Mouse (Mus musculus): ENCODE results near the gene Lsm14b.
A peak's percentile ranks its signal among the peaks of the same experiment; 100 is the strongest.

Gene Lsm14b

DNA sequence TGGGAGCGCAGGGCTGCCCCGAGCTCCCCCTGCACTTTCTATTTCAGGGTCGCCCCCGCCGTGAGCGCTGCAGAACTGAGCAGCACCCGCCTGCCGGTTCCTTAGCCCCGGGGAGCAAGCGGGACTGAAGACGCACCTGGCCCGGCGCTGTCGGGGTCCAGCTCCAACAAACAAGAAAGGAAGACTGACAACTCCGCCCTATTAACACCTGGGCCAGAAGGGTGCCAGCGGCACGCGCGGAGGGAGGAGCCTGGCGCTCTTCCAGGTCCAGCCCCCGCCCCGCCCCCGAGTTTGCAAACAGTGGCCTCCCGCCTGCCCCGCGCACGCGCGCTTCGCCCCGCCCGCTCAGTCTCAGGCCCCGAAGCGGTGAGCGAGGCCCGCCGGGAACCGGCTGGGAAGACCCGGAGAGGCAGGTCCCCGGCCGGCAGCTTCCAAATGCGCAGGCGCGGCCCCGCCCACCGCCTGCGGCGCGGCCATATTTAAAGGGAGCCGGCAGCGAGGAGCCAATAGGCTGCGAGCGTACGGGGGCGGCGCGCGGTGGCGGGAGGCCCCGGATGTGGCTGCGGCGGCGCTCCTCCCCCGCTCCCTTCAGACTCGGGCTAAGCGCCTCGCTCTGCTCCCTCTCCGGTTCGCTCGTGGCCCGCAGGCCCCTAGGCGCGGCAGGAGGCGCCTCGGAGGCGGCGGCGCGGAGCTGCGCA lies at the start of gene Lsm14b:
Gene Lsm14b, plus strand, starts transcription at position 587 of the 698 bp plus-strand sequence.
- peak; percentile 97 for DNase-seq (ENCODE audit: low spot score in 2 of 2)

DNA sequence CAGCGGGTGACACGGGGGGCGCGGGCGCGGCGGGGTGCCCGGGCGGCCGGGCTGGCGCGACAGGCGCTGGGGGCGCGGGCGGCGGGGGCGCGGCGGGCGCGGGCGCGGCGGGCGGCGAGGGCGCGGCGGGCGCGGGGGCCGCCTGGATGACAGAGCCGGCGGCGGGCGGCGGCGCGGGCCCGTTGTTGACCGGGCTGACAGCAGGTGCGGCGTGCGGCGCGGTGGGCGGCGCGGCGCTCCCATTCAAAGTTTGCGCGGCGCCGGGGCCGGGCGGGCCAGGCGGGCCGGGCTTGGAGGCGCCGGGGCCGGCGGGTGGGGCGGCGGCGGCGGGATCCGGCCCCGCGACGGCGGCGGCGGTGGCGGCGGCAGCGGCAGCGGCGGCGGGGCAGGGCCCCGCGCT lies 48.9 kb upstream of the Lsm14b start:
- peak in 1 of 2 experiments; percentile 26 for DNase-seq (ENCODE audit: low spot score in 2 of 2)

DNA sequence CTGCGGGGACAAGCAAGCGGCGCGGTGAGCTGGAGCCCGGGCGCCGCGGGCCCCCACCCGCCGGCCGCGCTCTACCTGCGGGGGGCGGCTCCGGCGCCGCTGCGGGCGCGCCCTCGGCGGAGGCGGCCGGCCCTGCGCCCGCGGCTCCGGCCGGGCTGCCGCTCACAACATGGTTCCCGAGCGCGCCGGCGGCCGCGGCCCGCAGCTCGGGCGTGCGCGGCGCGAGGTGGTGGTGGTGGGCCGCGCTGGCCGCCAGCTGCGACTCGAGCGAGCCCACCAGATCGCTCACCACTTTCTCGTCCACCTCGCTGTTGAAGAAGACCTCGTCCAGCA lies 48.5 kb upstream of the Lsm14b start:
- DNase-seq (ENCODE audit: low spot score in 2 of 2), result no peak

DNA sequence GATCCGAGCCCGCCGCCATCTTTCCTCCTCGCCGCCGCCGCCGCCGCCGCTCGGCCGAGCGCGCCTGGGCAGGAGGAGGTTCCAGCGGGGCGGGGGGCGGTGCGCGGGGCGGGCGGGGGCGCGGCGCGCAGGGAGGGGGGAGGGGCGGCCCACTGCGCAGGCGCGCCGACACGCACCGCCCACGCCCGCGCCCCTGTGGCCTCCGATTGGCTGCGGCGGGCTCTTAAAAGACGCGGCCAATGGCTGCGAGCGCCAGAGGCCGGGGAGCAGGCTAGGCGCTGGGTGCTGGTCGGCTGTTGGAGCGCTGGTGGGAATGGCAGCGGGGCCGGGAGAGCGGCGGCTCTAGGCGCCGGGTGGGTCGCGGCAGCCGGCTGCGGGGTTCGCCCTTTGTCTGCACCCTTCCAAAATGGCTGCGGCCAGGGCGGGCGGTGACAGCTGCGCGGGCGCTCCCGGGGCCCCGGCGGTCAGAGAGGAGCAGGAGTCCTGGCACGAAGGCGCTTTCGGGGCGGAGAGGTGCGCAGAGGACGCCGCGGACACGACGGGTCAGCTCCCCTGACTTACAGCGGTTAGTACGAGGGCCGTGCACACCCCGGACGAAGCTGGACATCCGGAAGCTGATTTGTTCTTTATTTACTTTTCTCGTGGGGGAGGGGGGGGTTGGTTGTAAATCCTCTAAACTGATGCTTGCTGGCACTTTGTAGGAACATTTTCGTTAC lies 48.0 kb upstream of the Lsm14b start, which contains the start of gene Taf4:
Gene Taf4, minus strand, starts transcription at position 19 of the 716 bp plus-strand sequence.
- peak; percentile 85 to 88 for DNase-seq (ENCODE audit: low spot score in 2 of 2)

DNA sequence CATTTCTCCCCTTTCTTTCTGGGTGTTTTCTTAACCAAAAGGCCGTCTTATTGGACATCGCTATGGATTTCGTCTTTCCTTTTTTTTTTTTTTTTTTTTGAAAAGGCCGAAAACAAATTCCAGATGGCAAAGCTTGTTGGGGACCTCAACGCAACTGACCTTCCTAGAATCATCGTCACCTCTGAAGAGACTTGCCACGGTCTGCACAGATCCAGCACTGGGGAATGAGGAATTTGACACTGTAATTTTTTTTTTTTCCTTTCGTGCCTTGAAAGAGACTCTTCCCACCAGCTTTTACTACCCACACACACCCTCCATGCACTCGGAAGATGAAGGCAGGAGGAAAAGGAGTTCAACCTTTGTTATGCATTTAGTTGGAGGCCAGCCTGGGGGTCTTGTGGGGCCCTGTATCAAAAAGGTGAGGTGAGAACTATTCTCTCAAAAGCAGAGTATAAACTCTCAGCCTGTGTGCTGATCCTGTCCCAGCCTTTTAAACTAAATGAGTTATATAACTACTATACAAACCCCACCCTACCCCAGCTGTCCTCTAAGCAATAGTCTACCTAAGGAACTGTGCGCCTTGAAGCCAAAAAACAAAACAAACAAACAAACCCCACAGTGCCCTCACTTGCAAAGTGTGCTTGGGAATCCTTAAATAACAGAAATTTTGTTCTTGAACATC lies 47.3 kb upstream of the Lsm14b start:
- DNase-seq (ENCODE audit: low spot score in 2 of 2), result no peak

DNA sequence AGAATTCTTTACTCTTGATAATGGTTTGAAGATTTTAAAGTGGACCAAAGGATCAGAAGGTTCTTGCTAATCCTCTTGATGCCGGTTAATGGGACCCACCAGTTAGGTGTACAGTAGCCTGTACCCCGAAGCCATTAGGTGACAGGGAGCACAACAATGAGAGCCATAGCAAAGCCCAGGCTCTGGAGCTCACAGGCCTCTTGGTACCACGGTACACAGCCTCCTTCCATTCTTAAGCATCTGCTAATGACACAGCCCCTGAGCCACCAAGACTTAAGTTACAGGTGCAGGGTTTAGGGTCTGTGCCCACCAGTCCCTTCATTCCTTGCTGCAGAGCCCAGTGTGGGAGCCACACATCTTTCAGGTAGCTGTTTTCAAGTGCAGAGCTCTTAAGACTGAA lies 46.5 kb upstream of the Lsm14b start:
- no peak for DNase-seq (ENCODE audit: low spot score in 2 of 2)

DNA sequence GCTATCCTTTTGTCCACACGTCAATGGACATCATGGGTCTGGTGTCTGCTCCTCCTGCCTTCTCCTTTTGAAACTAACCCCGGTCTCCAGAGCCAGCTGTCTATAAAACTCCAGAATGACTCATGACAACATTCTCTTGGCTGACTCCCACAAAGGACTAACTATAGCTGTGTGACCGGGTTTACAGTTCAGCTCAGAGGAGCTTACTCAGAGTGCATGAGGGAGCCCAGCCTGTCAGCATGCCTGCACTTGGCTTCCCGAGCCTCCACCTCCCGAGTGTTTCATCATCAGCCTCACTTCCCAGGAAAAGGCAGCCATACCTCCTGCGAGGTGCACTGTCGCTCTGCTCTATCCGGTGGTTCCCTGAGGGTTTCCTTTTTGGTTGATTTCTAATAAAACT lies 45.0 kb upstream of the Lsm14b start:
- DNase-seq (ENCODE audit: low spot score in 2 of 2), result no peak

DNA sequence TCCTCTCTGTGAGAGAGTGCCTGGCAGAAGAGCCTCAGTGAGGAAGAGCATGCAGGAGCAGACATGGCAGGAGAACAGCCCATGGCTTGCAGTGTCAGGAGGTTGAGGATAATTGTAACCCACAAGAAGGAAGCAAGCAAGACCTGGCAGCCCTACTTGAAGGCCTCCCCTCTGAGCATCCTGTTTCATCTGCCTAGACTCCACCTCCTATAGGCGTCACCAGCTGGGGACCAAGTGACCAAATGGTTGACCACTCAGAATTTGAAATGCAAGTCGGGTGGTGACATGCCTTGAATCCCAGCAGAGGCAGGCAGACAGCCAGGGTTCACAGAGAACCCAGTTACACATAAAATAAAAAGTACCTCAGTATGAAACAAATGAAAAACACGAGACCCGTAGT lies 44.2 kb upstream of the Lsm14b start:
- no peak for DNase-seq (ENCODE audit: low spot score in 2 of 2)

DNA sequence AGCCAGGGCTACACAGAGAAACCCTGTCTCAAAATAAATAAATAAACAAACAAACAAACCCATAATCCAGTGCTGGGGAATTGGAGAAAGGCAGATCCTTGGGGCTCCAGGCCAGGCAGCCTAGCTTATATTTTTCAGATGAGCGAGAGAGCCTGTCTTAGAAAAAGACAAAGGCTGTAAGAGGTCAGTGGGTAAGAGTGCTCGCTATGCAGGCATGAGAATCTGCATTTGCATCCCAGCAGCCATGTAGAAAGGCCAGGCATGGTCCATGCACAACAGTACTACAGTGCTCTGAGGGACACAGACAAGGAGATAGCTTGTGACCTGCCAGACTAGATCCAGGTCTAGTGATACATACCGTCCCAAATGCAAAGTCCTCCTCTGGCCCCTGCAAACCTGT lies 42.1 kb upstream of the Lsm14b start:
- DNase-seq (ENCODE audit: low spot score in 2 of 2), result no peak

DNA sequence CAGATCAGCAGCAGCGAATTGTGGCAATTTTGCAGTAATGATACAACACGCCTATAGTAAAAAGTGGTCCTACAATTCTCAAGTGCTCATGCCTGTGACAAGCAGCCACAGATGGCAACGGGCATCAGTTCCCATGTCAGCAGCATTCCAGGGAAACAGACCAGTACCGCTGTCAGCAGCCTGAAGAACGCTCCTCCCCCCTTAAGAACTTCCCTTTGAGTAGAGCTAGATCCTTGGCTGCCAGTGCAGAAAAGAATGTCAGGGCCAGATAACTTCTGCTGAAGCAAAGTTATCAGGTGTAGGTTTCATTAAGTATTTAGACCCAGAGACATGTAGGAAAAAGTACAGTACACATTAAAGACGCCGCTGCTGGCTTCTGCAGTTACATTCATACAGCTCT lies 40.0 kb upstream of the Lsm14b start:
- no peak for DNase-seq (ENCODE audit: low spot score in 2 of 2)

DNA sequence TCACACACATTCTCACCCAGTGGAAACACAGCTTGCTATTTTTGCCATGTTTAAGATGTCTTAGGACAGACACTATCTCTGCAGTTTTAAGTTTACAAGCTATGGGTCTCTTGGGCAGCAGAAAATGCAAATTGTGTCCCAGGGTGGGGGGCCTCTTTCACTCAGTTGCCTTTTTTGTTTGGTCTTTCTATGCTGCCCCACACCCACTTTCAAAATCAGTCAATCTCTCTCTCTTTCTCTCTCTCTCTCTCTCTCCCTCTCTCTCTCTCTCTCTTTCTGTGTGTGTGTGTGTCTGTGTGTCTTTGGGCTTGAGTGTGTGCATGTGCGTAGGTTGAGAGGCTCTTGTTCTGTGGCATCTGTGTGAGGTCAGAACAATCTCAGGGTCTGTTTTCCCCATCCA lies 39.1 kb upstream of the Lsm14b start:
- DNase-seq (ENCODE audit: low spot score in 2 of 2), result no peak

DNA sequence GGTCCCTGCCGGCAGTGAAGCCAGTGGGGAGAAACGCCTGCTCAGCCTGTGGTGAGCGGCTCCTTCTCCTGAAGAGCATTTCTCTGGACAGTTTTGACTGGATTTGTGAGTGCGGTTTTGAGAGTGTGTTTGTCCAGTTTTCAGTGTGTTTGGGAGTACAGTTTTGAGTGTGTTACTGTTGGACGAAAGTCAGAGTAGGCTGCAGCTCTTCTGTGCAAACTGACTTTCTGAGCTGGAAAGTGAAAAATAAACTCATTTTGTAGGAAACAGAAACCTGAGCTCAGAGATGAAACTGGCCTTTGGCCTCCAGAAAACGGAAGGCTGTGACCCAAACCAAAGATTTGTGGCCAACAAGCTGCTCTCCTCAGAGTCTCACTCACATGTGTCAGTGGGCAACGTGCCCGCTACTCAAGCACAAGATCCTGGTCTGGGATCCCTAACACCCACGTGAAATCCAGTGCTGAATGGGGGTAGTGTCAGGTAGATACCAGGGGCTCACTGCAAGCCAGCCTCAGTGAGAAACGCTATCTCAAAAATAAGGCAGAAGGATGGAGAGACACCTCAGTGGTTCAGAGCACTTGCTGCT lies 38.3 kb upstream of the Lsm14b start:
- no peak for DNase-seq (ENCODE audit: low spot score in 2 of 2)

DNA sequence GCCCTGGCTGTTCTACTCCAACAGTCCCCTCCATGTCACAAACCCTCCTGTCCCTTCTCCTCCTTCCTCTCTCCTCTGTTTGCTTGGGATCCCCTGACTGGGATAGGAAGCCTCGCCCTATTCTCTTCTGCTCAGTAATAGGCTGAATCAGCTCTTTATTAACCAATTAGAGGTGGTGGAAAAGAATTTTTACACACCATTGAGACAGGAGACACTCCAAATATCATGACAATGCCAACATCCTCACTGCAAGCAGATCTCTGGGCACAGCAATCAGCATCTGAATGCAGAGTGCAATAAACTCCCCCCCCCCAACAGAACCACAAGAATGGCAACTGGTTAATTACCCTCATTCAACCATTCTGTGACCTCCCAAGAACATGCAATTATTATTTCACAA lies 35.7 kb upstream of the Lsm14b start:
- no peak for DNase-seq (ENCODE audit: low spot score in 2 of 2)

DNA sequence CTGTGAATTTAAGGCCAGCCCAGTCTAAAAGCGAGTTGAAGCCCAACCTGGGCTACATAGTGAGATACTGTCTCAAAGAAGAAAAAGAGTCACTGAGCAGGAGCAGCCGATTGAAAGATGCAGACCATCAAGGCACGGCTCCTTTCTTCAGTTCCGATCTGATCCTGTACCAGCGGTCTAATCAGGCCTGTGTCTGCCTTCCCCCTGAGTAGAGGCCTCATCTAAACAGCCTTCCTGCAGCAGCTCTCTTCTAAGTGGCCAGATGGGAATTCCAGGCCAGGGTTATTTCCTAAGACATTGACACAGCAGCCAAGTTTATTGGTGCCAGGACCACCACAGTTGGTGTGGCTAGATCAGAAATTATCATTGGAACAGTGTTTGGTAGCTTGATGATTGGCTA lies 31.7 kb upstream of the Lsm14b start:
- DNase-seq (ENCODE audit: low spot score in 2 of 2), result no peak

DNA sequence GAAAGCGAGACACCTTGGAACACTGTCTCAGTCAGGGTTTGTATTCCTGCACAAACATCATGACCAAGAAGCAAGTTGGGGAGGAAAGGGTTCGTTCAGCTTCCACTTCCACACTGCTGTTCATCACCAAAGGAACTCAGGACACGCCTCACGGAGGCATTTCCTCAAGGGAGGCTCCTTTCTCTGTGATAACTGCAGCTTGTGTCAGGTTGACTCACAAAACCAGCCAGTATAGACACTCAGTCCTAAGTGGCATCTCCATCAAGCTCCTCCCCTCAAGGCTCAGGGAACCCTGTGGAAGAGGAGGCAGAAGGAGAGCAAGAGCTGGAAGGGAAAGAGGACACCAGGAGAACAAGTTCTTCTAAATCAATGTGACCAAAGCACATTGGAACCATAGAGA lies 26.4 kb upstream of the Lsm14b start:
- DNase-seq (ENCODE audit: low spot score in 2 of 2), result no peak

DNA sequence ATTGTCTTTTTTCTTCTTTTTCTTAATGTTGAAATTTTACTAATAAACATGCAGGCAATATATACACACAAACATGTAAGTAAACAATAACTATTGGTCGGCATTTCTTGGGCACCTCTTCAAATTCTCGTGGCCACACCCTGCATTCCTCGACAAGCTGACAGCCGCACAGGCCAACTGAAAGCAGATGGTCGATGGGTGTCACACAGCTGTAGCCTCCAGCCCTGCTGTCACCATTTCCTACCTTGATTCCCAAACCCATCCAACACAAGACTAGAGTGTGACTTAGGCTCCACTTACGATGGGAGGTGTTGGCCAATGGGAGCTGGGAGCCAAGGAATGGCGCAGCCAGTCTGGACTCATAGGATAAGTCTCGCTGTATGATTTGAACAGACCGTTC lies 23.2 kb upstream of the Lsm14b start:
- DNase-seq (ENCODE audit: low spot score in 2 of 2), result no peak

DNA sequence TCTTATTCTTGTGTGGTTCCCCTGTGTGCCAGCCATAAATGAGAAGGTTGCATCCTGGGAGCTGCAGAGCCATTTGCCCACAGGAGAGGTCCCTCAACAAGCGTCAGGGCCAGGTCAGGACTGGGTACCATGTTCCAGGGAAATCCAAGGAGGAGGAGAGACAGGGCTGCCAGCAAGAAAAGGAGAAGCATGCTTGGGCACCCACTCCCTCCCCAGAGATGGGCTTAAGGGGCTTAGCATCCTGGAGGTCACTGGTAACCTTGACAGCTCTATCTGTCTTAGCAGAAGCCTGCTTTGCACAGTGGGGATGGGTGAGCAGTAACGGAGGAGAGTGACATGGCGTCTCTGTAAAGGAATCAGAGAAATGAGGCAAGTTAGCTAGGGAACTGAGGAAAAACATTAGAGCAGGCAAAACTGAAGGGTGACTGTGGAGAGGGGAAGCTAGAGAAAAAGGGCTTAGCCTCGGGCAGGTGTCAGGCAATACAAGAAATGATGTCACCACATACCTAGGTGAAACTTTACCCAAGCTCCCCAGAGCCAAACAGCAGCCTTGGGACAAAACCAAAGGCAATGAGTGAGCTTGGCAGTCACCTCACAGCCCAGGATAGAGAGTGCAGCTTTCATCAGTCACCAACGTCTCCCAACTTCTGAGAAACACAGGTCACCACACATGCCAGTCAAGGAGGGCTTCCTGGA lies 19.0 kb upstream of the Lsm14b start:
- no peak for DNase-seq (ENCODE audit: low spot score in 2 of 2)

DNA sequence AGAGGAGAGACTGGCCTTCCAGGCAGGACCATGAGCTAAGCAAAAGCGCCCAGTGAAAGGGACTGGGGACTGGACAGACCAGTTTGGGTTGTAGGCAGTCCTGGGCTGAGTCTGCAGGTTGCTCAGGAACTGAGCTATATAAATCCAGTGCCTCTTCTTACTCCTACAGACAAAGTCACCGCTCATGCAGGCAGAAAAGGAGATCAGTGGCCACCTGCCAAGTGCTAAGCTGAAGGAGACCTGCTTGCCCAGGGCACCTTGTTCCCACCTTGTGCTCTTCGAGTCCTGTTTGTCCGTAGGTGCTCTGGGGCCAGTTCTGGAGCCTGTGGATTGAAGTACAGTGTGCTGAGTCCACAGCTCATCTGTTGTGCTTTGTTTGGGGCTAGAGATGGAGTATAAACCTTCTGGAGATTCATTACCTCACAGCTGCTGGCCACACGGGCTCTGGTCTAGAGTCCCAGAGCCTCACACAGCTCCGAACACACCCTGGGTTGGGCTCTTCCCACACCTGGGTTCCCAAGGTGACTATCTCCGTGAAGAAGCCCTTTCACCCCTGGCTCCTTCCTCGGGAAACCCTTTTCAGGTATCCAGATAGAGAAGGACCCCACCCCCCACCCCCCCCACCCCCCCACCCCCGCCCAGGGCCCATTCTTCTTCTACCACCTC lies 18.3 kb upstream of the Lsm14b start:
- DNase-seq (ENCODE audit: low spot score in 2 of 2), result no peak

DNA sequence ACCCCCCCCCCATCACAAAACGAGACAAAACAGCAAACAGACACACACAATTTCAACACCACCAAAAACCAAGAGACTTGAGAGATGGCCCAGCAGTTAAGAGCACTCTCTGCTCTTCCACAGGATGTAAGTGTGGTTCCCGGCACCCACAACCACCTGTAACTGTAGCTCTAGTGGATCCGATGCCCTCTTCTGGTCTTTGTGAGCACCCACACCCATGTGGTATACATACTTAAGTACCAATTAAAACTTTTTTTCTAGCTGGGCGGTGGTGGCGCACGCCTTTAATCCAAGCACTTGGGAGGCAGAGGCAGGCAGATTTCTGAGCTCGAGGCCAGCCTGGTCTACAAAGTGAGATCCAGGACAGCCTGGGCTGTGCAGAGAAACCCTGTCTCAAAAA lies 14.1 kb upstream of the Lsm14b start:
- no peak for DNase-seq (ENCODE audit: low spot score in 2 of 2)

DNA sequence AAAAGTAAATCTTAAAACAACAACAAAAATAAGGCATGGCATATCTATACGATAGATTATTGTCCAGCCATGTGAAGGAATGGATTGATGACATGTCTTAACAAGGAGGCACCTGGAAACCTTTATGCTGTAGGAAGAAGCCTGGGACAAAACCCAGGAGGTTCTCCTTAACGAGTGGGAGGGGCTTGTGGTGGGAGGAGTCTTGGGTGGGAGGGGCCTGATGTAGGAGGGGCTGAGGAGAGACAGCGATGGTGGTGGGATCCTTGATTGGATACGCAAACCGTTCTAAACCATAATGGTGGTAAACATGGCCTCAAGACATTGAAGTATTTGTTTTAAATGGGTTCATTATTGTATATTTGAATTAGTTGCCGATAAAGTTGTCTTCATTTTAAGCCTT lies 13.4 kb upstream of the Lsm14b start:
- no peak for DNase-seq (ENCODE audit: low spot score in 2 of 2)

DNA sequence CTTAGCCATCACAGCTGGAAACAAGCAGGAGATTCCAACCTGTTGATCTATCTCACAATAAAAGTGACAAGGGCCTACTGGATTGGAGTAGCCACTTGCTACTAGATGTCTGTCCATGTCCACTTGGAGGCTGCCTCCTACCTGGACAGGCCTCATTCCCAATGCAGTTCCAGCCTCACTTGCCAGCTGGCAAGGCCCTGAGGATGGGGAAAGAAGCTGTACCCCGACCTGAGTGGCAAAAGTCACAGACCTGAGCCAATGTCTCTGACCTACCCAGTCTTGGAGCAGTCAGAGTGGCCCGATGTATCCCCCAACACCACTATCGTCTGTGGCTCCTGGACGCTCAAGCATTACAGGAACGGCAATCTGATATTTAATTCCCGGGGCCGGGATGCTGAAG lies 11.1 kb upstream of the Lsm14b start:
- no peak for DNase-seq (ENCODE audit: low spot score in 2 of 2)

DNA sequence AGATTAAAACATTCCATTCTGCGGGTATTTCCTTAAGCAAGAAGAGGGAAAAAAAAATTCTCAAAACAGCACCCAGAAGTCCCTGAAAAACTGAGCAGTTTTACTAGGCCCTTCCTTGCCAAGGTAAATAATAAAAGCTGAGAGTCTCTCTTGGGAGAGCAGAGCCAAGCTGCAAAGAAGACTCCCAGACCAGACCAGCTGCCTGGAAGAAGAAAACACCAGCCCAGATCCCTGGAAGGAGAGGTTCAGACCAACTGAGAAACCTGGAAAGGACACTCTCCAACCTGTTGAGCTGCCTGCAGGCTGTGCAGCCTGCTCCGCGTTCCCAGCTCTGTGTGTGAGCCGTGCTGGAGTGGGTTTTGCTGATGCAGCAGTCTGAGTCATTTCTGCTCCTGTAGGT lies 7.2 kb upstream of the Lsm14b start:
- DNase-seq (ENCODE audit: low spot score in 2 of 2), result no peak
